Mouse (Mus musculus) liver, postnatal 0 days (tissue): ENCODE data around the gene Mageb16.

Experiments
- CTCF ChIP-seq: sonication (generic); IDR thresholded peaks from 2 replicates; pipeline ENCODE4 v1.5.1; 2016; ENCODE audit warnings: antibody characterized with exemption, low read depth
- EP300 ChIP-seq: IDR thresholded peaks from 2 replicates; pipeline ENCODE4 v1.6.1; 2016; ENCODE audit warnings: antibody characterized with exemption, low read depth, mild to moderate bottlenecking

GRCm38 (mm10) chrX:79635396-79635795 lies 35.8 kb downstream of the Mageb16 start:
- TF ChIP-seq CTCF: no peak
- no peak for TF ChIP-seq EP300
